Mouse (Mus musculus) MEL-GATA-1-ER (cell line): Measurements from ENCODE around the gene Exoc6b.
A peak's percentile ranks its signal among the peaks of the same experiment; 100 is the strongest.

ENCODE experiments used
- DNase-seq: peaks from one replicate; pipeline ENCODE4 v3.0.0-alpha.2; 2012; ENCODE audit warnings: low read depth; ENCODE audit errors: extremely low read depth

The Exoc6b gene

GRCm38 (mm10) chr6:84587471-84588101, 481.7 kb downstream of the Exoc6b start:
- DNase-seq = no peak

DNA sequence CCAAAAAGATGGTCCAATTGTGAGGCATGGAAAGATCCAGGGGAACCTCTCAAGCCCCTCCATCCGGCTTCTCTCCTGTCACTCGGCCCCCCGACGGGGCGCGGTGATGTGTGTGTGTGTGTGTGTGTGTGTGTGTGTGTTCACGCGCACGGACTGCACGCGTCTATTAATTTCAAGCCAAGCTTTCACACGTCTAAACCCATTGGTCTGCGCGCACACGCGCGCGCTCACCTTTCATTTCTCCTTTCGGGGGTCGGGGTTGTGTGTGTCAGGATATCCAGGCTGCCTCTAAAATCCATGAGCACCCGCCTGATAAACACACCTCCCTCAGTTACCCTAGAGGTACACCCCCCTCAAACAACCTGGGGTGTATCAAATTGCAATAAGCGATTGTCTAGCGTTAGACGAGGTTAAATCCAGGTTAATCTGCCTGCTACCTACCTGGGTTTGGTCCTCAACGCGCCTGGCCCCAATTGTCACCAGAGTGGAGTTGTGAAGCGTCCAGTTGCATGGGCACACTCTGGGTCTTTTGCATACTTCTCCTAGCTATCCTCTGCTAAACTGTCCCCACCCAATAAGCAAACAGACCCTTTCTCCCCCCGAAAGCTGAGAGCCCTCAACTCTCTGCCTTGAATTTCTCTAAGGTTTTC, 482.6 kb downstream of the Exoc6b start:
- no peak for DNase-seq

- DNase-seq = no peak
Measured at GRCm38 (mm10) chr6:84585686-84586300, 483.5 kb downstream of the Exoc6b start.

GRCm38 (mm10) chr6:84584783-84585685, 484.3 kb downstream of the Exoc6b start:
- no peak for DNase-seq

DNA sequence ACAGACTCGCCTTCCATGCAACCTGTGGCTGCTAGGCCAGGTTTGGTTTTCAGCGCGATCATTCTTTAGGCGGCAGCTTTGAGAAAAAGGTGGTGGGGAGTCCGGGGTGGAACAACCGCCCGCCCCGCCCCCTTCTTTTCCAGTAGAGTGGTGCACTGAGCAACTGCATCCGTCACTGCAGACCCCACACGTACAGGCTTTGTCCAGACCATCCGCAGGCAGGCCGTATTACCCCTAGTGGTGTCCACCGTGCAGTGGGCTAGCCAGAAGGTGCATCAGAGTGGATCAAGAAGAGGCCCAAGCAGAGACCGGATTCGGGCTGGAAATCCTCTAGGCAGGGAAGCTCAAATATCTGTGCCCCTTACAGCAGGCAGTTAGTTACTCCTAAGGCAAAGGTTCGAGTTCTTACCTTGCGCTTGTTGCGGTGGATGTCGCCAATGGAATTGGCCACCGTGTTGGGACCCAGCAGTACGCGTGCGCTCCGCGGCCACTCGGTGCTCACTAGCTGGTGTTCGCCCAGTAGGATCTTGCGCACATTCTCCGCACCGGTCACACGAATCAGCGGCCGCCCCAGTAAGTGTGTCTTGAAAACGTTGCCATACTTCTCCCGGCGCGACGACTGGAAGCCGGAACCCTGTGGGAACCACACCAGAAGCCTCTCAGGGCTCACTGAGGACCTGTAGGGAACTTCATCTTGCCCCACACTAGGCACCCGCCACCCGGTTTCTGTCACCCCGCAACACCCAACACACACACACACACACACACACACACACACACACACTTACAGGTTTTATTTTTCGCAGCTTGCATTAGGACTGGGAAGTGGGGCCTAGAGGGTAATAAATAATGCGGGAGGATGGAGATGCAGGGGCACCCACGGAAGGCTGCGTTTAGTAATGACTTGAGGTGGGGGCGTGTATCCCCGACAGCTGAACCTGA, 485.2 kb downstream of the Exoc6b start:
- no peak for DNase-seq

DNA sequence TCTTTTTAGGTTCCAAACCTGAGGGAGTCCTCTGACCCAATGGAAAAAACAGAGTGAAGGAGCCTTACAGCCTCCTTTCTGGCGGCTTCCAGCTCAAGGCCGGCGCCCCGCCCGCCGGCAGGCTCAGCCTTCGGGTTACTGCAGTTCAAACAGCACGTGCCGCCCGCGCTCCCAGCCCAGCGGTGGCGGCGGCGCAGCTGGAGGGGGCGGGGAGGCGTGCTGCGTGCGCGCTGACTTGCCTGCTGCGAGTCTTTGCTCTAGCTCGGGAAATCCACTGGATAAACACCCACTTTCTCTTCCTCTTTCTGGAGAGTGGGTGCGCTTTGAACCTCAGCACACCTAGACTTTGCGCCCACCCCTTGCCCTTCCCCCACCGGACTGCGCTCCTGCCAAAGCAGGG, 485.9 kb downstream of the Exoc6b start:
- DNase-seq = no peak

GRCm38 (mm10) chr6:84582826-84583225, 486.5 kb downstream of the Exoc6b start:
- no peak for DNase-seq

DNA sequence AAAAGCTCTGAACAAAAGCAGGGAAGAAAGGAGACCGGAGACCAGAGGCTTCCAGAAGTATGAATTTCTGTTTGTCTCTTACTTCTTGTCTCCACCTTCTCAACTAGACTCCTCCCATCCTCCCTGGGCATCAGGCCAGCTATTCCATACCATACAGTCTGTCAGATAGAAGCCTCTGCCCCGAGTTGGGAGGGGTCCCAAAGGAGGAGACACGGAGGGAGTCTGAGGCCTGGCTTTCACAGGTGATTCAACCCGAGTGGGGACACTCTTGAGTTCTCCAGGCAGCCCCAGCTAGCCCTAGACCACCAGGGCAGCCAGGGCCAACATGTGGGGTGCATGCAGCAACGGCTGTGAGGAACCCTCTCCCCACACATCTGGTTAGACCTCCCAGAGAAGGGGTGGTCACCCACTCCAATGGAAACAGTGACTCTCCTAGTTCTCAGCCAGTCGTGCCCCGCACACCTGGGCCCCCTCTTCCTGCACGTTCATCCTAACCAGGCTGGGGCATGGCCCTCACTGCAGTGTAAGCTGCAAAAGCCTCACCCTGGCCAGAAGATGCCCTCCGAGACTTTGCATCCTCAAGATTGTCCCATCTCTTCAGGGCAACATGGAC, 487.4 kb downstream of the Exoc6b start:
- DNase-seq = no peak

DNA sequence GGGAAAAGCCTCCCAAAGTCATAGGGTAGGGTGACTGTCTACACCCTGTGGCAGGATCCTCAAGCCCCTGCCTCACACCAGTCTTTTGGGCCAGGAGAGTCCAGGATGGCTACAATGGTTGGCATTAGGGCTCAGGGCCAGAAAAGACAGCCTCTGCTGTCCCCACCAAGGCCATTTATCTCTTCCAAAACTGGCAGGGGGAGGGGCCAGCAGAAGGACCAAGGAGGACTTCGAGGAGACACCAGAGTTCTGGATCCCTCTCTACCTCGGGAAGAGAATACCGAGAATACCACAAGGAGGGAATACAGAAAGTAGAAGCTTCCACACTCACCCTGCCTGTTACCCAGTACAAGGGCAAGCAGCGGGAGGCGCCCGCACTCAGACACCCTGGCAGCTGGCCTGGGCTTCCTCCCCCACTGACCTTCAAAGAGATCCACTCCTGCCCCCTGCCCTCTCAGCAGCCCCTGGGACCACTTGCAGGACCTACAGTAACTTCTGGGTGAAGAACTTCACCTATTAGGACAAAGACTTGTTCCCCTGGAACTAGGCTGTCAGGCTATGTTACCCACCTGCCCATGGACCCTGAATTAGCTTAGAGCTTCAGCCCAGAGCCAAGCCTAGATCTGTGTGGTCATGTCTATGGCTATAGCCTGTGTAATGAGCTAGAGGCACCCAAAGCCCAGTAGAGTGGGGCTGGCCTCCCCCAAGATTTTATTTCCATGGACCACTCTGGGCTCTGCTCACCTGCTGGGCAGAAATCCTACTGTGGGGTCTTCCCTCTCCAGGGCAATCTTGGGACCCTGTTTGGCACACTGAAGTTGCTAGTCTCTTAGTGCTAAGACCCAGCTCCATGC, 488.1 kb downstream of the Exoc6b start:
- DNase-seq = no peak

DNA sequence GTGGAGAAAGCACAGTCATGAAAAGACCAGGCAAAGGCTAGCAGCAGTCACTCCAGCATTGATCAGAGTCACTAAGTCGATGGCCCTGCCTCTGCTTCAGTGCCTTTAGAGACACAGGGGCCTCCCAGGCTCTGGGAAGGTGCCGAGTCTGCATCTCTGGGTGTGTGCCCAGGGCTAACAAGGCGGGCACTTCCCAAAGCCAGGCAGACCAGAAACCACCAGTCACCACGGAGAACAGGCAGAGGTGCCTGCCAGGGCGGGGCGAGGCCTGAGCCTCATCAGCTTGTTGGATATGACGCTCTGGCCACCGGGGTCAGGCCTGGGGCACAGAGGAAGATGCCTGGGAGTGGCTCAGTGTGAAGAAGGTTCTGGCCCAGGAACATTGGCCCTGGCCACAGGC, 489.8 kb downstream of the Exoc6b start:
- DNase-seq = no peak

DNA sequence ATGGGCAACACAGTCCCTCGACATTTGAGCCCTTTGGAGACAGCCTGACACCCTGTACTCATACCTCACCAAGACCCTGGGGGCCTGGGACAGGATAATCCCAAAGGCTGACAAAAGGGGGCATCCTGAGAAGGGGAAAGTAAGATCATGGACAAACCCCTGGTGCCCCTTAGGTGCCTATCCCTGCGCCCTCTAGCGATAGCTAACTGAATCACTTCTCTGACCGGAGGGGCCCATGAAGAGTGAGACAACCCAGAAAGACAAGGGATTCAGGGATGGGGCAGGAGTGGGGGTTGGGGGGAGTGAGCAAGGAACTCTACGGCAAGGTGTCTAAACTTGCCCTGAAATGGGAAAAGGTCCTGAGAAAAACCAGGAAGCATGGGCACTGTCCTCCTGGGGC, 490.4 kb downstream of the Exoc6b start:
- DNase-seq = no peak

- no peak for DNase-seq
Measured at GRCm38 (mm10) chr6:84577898-84578297, 491.4 kb downstream of the Exoc6b start.

DNA sequence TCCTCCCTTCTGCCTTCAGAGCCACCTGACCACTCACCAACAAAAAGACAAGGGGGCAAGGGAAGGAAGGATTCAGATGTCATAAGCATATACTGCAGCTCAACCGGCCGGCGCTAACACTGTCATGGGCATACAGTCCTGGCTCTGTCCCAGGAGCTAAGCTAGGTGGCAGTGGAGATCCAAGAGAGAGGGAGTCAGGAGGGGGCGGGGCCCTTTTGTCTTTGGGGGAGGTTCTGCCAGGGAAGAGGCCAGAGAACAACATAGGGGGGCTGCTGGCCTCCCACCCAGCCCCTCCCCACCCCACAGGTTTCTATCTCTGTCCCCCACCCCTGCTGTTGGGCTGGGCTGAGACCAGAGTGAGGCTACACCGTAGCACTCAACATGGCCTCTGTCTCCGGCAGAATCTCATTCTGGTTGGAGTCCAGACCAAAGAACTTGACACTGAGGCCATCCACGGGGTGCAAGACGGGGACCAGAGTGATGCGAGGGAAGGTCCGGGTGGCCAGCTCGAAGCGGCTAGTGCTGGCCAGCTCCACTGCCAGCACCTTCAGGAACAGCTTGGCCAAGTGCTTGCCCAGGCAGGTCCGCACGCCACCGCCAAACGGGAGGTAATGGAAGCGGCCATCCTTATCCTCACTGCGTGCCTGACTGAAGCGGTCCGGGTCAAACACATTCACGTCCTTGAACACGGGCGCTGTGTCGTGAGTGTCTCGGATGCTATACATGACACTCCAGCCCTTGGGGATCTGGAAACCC, 495.2 kb downstream of the Exoc6b start:
- DNase-seq = no peak

DNA sequence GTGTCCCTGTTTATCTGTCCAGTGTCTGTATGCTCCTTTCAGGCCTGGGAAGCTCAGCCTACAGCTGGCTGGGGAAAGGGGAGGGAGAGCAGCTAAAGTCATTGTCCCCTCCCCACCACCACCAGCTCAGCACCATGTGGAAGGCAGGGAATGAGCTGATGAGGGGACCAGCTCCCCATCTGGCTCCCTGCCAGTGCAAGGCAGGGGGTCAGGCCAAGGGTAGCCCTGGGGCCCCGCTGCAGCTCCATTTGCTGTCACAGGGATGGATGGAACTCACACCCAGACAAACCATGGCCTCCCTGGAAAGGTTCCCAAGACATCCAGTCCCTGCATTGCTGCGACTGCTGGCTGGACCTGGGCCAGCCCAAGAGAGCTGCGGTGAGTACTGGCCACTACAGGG, 499.3 kb downstream of the Exoc6b start:
- no peak for DNase-seq

DNA sequence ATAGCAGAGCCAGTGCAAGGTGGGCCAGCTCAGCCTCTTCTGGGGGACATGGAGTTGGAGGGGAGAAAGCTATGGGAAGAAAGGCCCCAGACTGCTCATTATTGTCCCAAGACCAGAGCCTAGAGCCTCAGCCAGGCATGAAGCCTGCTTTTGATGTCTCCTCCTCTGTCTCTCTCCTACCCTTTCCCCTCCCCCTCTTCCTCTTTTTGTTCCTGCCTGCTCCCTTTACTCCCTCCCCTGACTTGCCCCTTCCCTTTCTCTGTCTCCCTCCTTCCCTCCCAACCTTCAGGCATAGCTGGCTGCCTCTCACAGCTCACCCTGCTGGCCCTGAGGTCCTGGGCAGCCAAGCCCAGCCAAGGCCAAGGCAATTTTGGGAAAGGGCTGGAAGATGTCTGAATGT, 499.7 kb downstream of the Exoc6b start:
- DNase-seq = peak; percentile 20

GRCm38 (mm10) chr6:84568880-84569279, 500.4 kb downstream of the Exoc6b start:
- no peak for DNase-seq
